Mouse (Mus musculus): ENCODE measurements around the gene Cmah. TPM values are rescaled to one million over a fixed set of nuclear protein-coding genes. Genes with fewer than 3 reads are reported as not detected.

Cmah gene
- polyA plus RNA-seq, 1 experiment: 0.12 TPM

GRCm38 (mm10) chr13:24415506-24416206, 88.5 kb downstream of the Cmah start:
- H3K27ac ChIP-seq (ENCODE audit: insufficient read depth, low read length): no peak overlapping the region
- H3K9me3 ChIP-seq (replicated peaks; ENCODE audit: control insufficient read depth, insufficient read depth, low read length, poor library complexity, severe bottlenecking): no peaks in the 10 kb centered on the region
- H3K9ac ChIP-seq (ENCODE audit: low read depth, poor library complexity, severe bottlenecking): no peak overlapping the region
- H3K36me3 ChIP-seq (ENCODE audit: control insufficient read depth, insufficient read depth, low read length, poor library complexity, severe bottlenecking): no peaks in the 10 kb centered on the region
- H3K4me1 ChIP-seq (ENCODE audit: control insufficient read depth, insufficient read depth, low read length): no peaks in the 10 kb centered on the region
- H3K4me3 ChIP-seq (ENCODE audit: low read depth, low read length): no peak overlapping the region
- TF ChIP-seq CTCF (IDR thresholded peaks at IDR 0.05; ENCODE audit: low read depth, low read length): no peak
- no peak for TF ChIP-seq EP300 (IDR thresholded peaks at IDR 0.05; ENCODE audit: insufficient read depth, low read depth, low read length)
- no peak for TF ChIP-seq POLR2A (IDR thresholded peaks at IDR 0.05; ENCODE audit: insufficient read depth, low read length)
- no peaks in the 10 kb centered on the region for H3K27me3 ChIP-seq (ENCODE audit: control insufficient read depth, insufficient read depth, low read length, poor library complexity, severe bottlenecking)

- H3K9ac ChIP-seq (ENCODE audit: low read depth, poor library complexity, severe bottlenecking): no peak overlapping the region
- no peak for TF ChIP-seq POLR2A (IDR thresholded peaks at IDR 0.05; ENCODE audit: insufficient read depth, low read length)
- TF ChIP-seq EP300 (IDR thresholded peaks at IDR 0.05; ENCODE audit: insufficient read depth, low read depth, low read length): no peak
- peak; percentile 70 for TF ChIP-seq CTCF (IDR thresholded peaks at IDR 0.05; ENCODE audit: low read depth, low read length)
- H3K36me3 ChIP-seq (ENCODE audit: control insufficient read depth, insufficient read depth, low read length, poor library complexity, severe bottlenecking): no peaks in the 10 kb centered on the region
- no peaks in the 10 kb centered on the region for H3K9me3 ChIP-seq (replicated peaks; ENCODE audit: control insufficient read depth, insufficient read depth, low read length, poor library complexity, severe bottlenecking)
- no peak overlapping the region for H3K27ac ChIP-seq (ENCODE audit: insufficient read depth, low read length)
- H3K27me3 ChIP-seq (ENCODE audit: control insufficient read depth, insufficient read depth, low read length, poor library complexity, severe bottlenecking): no peaks in the 10 kb centered on the region
- H3K4me1 ChIP-seq (ENCODE audit: control insufficient read depth, insufficient read depth, low read length): no peaks in the 10 kb centered on the region
- no peak overlapping the region for H3K4me3 ChIP-seq (ENCODE audit: low read depth, low read length)
Observed at GRCm38 (mm10) chr13:24416409-24416808, 89.2 kb downstream of the Cmah start.

GRCm38 (mm10) chr13:24418024-24418423, 90.8 kb downstream of the Cmah start:
- H3K27me3 ChIP-seq (ENCODE audit: control insufficient read depth, insufficient read depth, low read length, poor library complexity, severe bottlenecking): no peaks in the 10 kb centered on the region
- no peaks in the 10 kb centered on the region for H3K9me3 ChIP-seq (replicated peaks; ENCODE audit: control insufficient read depth, insufficient read depth, low read length, poor library complexity, severe bottlenecking)
- H3K4me3 ChIP-seq (ENCODE audit: low read depth, low read length): no peak overlapping the region
- H3K36me3 ChIP-seq (ENCODE audit: control insufficient read depth, insufficient read depth, low read length, poor library complexity, severe bottlenecking): no peaks in the 10 kb centered on the region
- H3K27ac ChIP-seq (ENCODE audit: insufficient read depth, low read length): no peak overlapping the region
- TF ChIP-seq EP300 (IDR thresholded peaks at IDR 0.05; ENCODE audit: insufficient read depth, low read depth, low read length): no peak
- no peak for TF ChIP-seq POLR2A (IDR thresholded peaks at IDR 0.05; ENCODE audit: insufficient read depth, low read length)
- TF ChIP-seq CTCF (IDR thresholded peaks at IDR 0.05; ENCODE audit: low read depth, low read length): no peak
- no peak overlapping the region for H3K9ac ChIP-seq (ENCODE audit: low read depth, poor library complexity, severe bottlenecking)
- no peaks in the 10 kb centered on the region for H3K4me1 ChIP-seq (ENCODE audit: control insufficient read depth, insufficient read depth, low read length)

GRCm38 (mm10) chr13:24418814-24419213, 91.6 kb downstream of the Cmah start:
- Histone ChIP-seq H3K27ac (ENCODE audit: insufficient read depth, low read length) (no peak overlapping the region), H3K9me3 (replicated peaks; ENCODE audit: control insufficient read depth, insufficient read depth, low read length, poor library complexity, severe bottlenecking) (no peaks in the 10 kb centered on the region), H3K27me3 (ENCODE audit: control insufficient read depth, insufficient read depth, low read length, poor library complexity, severe bottlenecking) (no peaks in the 10 kb centered on the region), H3K9ac (ENCODE audit: low read depth, poor library complexity, severe bottlenecking) (no peak overlapping the region), H3K36me3 (ENCODE audit: control insufficient read depth, insufficient read depth, low read length, poor library complexity, severe bottlenecking) (no peaks in the 10 kb centered on the region), H3K4me1 (ENCODE audit: control insufficient read depth, insufficient read depth, low read length) (no peaks in the 10 kb centered on the region), H3K4me3 (ENCODE audit: low read depth, low read length) (no peak overlapping the region)
- TF ChIP-seq CTCF (IDR thresholded peaks at IDR 0.05; ENCODE audit: low read depth, low read length) (no peak), EP300 (IDR thresholded peaks at IDR 0.05; ENCODE audit: insufficient read depth, low read depth, low read length) (no peak), POLR2A (IDR thresholded peaks at IDR 0.05; ENCODE audit: insufficient read depth, low read length) (no peak)

DNA sequence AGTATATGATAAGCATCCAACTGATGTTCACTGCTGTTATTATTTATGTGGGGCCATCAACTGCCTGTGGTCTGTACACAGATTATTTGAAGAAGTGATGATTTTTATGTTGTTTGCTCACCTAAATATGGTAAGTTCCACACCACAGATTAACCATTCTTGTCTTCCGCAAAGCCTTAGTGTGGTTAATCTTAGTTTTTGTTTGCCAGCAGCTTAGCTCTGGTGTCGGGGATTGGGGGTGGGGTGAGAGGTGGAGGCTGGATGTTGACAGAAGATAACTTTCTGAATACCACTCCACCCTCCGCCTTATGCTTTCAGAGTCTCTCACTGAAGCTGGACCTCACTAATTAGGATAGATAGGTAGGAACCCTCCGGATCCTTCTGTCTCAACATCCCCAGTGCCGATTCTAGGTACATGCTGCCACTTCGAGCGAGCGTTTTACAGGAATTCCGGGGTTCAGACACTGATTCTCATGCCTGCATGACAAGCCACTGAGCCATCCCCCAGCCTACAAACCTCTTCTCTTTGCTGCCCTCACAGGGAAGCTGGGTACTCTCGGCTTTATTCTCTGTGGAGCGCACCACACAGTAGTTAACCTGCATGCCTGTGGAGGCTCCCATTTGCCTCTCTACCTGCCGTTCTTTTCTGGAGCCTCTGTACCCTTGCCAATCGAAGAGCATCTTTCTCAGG, 92.5 kb downstream of the Cmah start:
- TF ChIP-seq CTCF (IDR thresholded peaks at IDR 0.05; ENCODE audit: low read depth, low read length): no peak
- no peak for TF ChIP-seq EP300 (IDR thresholded peaks at IDR 0.05; ENCODE audit: insufficient read depth, low read depth, low read length)
- no peak for TF ChIP-seq POLR2A (IDR thresholded peaks at IDR 0.05; ENCODE audit: insufficient read depth, low read length)
- H3K9me3 ChIP-seq (replicated peaks; ENCODE audit: control insufficient read depth, insufficient read depth, low read length, poor library complexity, severe bottlenecking): no peaks in the 10 kb centered on the region
- H3K9ac ChIP-seq (ENCODE audit: low read depth, poor library complexity, severe bottlenecking): no peak overlapping the region
- no peaks in the 10 kb centered on the region for H3K4me1 ChIP-seq (ENCODE audit: control insufficient read depth, insufficient read depth, low read length)
- H3K27me3 ChIP-seq (ENCODE audit: control insufficient read depth, insufficient read depth, low read length, poor library complexity, severe bottlenecking): no peaks in the 10 kb centered on the region
- H3K4me3 ChIP-seq (ENCODE audit: low read depth, low read length): no peak overlapping the region
- no peaks in the 10 kb centered on the region for H3K36me3 ChIP-seq (ENCODE audit: control insufficient read depth, insufficient read depth, low read length, poor library complexity, severe bottlenecking)
- H3K27ac ChIP-seq (ENCODE audit: insufficient read depth, low read length): no peak overlapping the region

DNA sequence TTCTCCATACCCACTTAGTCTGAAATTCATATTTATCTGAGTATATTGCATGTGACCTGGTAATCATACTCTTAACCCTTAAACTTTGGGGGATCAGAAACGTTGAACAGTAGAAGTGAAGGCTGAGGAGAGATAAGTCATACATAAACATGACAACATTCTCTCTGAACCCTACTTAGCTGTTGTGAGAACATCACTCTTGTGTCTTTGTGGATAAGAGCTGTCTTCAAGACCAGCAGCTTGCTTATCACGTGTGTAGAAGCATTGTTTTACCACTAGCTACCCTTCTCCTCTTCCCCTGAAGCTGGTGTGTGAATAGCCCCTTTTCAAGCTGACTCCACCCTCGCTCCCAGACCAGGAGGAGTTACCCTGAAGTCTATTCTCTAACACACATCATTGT, 94.8 kb downstream of the Cmah start:
- no peaks in the 10 kb centered on the region for H3K27me3 ChIP-seq (ENCODE audit: control insufficient read depth, insufficient read depth, low read length, poor library complexity, severe bottlenecking)
- no peak for TF ChIP-seq CTCF (IDR thresholded peaks at IDR 0.05; ENCODE audit: low read depth, low read length)
- no peak for TF ChIP-seq POLR2A (IDR thresholded peaks at IDR 0.05; ENCODE audit: insufficient read depth, low read length)
- no peak for TF ChIP-seq EP300 (IDR thresholded peaks at IDR 0.05; ENCODE audit: insufficient read depth, low read depth, low read length)
- H3K9ac ChIP-seq (ENCODE audit: low read depth, poor library complexity, severe bottlenecking): no peak overlapping the region
- H3K4me1 ChIP-seq (ENCODE audit: control insufficient read depth, insufficient read depth, low read length): no peaks in the 10 kb centered on the region
- H3K27ac ChIP-seq (ENCODE audit: insufficient read depth, low read length): no peak overlapping the region
- H3K4me3 ChIP-seq (ENCODE audit: low read depth, low read length): no peak overlapping the region
- H3K9me3 ChIP-seq (replicated peaks; ENCODE audit: control insufficient read depth, insufficient read depth, low read length, poor library complexity, severe bottlenecking): no peaks in the 10 kb centered on the region
- no peaks in the 10 kb centered on the region for H3K36me3 ChIP-seq (ENCODE audit: control insufficient read depth, insufficient read depth, low read length, poor library complexity, severe bottlenecking)

All from ES-Bruce4 (cell line).